Mouse (Mus musculus) cortical plate, adult 2 months (tissue): ENCODE data around the gene Eaf2.

Experiments
- CTCF ChIP-seq: fragments of 200-500 bp; IDR thresholded peaks from 2 replicates; pipeline ENCODE4 v1.5.1; 2011; ENCODE audit warnings: mild to moderate bottlenecking, control low read depth, low read length; ENCODE audit not compliant: insufficient read depth; ENCODE audit errors: extremely low read depth
- POLR2A ChIP-seq: fragments of 200-500 bp; IDR thresholded peaks from 2 replicates; pipeline ENCODE4 v1.6.1; 2011; ENCODE audit warnings: mild to moderate bottlenecking, low read length, control low read depth; ENCODE audit not compliant: insufficient read depth; ENCODE audit errors: extremely low read depth

GRCm38 (mm10) chr16:36813680-36814079 lies 61.1 kb downstream of the Eaf2 start:
- TF ChIP-seq CTCF = no peak
- TF ChIP-seq POLR2A = no peak
